Mouse (Mus musculus) thymus, postnatal 0 days (tissue): ENCODE data around the gene Mrpl30. TPM values are rescaled to one million over a fixed set of nuclear protein-coding genes. Genes with fewer than 3 reads are reported as not detected.

ENCODE experiments used
- DNase-seq: peaks from one replicate; pipeline ENCODE4 v3.0.0-alpha.2; 2015; ENCODE audit warnings: low spot score
- polyA plus RNA-seq: library from polyadenylated mRNA; unstranded; fragments of >200 nt; fragmentation: Nextera tagmentation; extraction: Ambion mirVana; gene quantifications from 2 replicates; pipeline ENCODE4 v1.2.1, GENCODE M21; 2015

Gene Mrpl30
- 318 and 335 TPM in 2 replicates for polyA plus RNA-seq

GRCm38 (mm10) chr1:37890025-37890652 is at the start of gene Mrpl30, which contains the start of gene Mitd1:
Gene Mrpl30, plus strand, starts transcription at chr1:37890477.
Gene Mitd1, minus strand, starts transcription at chr1:37890411.
- DNase-seq: peak; percentile 91

DNA sequence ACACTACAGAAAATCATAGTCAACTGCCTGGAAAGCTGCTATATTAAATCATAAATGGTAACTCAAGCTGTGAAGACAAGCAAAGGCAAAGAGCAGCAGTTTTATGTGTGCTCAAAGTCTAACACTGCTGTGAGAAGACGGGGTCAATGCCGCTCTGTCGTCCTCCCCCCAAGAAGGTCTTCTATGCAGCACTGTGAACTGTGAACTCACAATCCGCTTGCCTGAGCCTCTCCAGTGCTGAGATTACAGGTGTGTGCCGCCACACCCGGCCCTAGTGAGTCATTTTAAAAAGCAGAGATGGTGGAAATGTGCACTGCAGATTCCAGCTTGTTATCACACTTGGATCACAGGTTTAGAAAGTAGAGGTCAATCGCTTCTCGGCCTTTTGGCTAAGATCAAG is 43.4 kb upstream of the Mrpl30 start:
- no peak for DNase-seq

- DNase-seq: no peak
Observed at GRCm38 (mm10) chr1:37850696-37851095, 39.6 kb upstream of the Mrpl30 start.

GRCm38 (mm10) chr1:37864511-37865400 is 25.5 kb upstream of the Mrpl30 start:
- DNase-seq: peak; percentile 100

DNA sequence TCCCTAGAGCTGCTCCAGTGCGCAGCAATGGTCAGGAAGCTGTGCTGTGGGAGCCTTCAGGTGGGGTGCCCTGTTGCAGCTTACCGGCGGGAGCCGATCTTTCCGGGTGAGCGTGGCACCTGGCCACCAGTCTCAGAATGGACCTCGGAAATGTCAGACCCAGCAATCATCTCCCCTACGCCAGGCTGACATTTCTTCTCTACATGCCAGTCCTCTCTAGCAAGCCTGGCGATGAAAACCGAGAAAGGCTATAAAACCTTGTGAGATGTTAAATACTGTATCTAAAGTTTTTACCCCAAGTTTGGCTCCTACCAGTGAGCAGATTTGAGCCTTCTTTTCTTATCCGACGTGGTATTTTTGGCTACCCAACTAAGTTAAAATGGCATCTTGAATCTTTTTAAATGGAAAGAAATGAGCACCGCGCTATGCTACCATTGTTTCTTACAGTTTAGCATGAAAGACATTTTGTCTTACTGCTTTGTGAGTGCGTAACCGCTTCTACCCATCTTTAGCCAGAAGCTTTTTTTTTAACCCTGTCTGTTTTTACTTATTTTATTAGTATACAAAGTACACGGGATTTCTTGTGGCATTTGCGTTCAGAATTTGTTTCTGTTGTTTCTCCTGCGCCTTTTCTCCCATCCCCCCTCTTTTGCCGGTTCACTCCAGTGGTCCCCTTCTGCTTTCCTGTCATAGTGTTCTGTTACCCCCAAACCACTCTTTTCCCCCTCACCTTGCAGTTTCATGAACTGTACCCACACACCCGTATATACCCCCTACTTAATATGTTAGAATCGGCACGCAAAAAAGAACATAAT is 24.7 kb upstream of the Mrpl30 start:
- no peak for DNase-seq

DNA sequence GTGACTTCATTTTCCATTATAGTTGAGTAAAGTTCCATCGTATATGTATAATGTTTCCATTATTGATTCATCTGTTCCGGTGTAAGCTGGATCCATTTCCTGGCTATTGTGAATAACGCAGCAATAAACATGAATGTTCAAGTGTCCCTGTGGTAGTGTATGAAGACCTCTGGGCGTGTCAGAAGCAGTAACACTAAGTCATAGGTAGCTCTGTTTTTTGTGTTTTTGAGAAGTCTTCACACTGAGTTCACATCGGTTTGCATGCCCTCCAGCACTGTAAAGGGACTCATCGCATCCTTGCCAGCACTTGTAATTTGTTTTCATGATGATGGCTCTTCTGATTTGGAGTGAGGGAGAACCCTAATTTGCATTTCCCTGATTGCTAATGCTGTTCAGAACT is 24.0 kb upstream of the Mrpl30 start, which contains the start of gene Tsga10:
Tsga10 (minus strand) TSS at position 144 of the 400 bp plus-strand sequence.
- DNase-seq: no peak

DNA sequence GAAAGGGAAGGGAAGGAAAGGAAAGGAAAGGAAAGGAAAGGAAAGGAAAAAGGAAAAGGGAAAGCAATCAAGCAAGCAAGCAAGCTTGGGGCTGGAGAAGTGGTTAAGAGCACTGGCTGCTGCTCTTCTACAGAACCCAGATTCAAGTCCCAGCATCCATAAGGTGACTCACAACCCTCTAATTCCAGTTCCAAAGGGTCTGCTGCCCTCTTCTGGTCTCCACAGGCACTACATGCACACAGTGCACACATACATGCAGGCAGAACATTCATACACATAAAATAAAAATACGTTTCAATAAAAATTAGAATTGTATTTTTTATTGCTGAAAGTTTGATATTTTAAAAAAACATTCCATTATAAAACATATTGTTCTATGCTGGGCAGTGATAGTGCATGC is 23.2 kb upstream of the Mrpl30 start:
- DNase-seq: peak; percentile 52

DNA sequence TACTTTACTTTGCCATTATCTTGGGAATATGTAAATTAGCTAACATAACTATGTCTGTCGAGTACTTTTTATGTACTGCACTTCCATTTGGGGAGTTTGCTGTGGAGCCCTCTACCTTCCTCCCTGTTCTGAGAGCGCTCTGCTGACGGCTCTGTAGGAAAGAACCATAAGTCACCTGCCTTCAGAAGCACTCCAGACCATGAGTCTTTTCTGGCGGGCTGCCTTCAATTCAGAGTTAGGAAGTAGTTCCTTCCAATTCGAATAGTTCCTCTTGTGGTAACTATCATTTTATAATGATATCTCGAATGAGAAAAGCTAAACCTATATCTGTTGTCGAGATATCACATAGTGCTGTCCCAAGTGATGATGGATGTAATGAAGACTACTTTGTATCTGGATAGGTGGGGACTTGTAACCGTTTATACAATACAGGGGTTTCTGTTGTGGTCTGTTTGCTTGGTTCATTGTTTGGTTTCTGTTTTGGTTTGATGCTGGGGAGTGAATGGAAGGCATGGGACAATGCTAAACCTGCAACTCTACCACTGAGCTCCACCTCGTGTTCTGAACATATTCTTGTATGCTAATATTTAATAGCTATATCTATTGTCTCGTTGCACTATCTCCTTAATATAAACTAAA is 22.5 kb upstream of the Mrpl30 start:
- DNase-seq: no peak

GRCm38 (mm10) chr1:37868640-37869039 is 21.6 kb upstream of the Mrpl30 start:
- DNase-seq: no peak

DNA sequence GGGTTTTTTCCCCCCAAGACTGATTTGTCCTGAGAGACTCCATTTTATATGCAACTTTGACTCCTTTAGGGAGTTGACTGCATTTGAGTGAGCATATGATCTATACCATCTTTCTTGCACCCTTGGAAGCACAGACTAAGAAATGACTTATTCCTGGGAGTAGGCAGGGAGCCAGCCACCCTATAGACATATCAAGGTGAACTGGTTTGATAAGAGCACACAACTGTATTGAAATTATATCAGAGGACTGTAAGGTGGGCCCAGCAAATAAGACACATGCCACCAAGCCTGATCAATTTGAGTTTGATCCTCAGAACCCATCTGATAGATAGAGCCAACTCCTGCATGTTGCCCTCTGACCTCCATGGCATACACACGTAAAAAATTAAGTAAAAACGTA is 20.9 kb upstream of the Mrpl30 start:
- DNase-seq: no peak

GRCm38 (mm10) chr1:37871704-37872103 is 18.6 kb upstream of the Mrpl30 start, which contains the start of gene Lipt1:
Gene Lipt1, plus strand, starts transcription at chr1:37871738.
- no peak for DNase-seq

DNA sequence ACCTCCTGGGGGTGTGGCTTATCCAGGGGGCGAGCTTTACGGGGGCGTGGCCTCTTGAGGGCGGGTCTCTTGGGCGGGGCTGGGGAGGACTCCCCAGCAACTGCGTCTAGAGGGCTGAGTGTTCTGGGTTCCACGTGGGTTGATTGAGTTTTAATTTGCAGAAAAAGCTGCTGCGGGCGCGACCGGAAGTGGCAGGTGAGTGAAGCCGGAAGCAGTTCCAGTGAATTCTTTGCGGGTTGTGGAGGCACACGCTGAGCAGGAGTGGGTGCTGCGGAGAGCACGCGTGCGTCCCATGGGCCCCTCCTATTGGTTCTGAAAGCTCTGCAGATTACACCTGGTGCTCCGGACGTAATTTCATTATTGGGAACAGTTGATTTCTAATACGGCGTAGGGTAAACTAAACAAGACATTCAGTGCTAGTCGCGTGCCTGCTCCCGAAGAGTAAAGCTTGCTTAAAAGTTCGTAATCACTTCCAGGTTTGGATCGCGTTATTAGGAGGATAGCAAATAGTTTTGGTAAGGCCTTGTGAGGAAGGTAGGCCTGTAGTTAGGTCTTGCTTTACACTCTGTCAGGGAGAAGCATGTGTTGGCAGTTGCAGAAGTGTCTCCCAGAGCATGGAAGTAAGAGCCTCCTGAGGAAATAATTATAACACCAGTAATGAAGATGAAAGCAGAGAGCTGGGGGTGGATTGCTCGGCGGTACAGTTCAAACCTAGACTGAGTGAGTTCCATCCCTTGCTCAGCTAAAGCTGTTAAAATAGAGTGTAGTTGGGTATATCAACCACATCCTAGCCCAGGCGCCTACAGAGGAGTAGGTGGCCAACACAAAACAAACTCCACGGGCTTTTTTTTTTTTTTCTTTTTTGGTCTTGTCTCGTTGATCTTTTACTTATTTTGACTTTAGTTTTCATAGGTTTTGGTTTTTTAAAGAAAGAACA is 17.9 kb upstream of the Mrpl30 start:
- DNase-seq: peak; percentile 89

DNA sequence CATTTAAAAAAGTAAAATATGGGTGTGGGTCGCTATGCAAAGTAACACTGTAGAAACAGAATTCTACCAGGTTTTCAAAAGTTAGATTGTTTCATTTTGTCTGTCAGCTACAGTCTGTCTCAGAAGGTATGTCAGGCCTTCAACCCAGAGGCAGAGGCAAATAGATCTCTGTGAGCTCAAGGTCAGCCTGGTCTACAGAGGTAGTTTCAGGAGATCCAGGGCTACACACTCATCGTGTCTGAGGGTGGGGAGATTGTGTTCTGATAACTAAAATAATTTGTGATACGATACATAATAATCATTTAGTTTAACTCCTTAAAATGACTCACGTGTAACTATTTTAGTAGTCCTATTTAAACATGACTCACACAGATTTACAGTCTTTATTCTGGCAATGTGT is 17.1 kb upstream of the Mrpl30 start:
- DNase-seq: no peak

DNA sequence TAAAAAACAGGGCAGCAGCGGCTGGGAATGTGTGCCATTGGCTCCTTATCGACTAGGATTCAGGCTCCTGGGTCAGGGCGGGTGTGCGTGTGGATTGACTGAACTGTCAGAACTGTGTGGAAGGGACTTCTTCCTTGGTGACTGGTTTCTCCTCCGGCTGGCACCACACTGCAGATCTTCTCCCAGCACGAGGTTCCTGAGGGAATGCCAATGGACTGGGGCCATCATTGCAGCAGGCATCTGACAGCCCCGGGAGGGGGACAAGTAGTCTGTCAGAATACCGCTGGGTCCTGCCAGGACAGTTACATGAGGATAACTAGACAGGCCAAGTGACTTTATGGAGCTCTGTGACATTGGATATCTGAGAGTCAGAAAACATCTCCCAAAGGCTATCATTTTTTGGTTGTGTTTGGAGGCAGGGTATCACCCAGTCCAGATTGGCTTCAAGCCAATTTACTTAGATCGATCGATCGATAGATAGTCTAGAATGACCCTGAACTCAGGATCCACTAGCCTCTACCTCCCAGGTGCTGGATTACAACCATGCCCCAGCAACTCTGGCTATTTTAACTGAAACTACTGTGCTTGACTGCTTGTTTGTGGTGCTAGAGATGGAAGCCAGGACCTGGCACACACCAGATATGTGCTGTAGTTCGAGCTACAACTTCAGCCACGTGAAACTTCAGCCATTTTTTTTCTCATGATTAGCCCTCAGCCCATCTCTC is 12.4 kb upstream of the Mrpl30 start:
- no peak for DNase-seq

DNA sequence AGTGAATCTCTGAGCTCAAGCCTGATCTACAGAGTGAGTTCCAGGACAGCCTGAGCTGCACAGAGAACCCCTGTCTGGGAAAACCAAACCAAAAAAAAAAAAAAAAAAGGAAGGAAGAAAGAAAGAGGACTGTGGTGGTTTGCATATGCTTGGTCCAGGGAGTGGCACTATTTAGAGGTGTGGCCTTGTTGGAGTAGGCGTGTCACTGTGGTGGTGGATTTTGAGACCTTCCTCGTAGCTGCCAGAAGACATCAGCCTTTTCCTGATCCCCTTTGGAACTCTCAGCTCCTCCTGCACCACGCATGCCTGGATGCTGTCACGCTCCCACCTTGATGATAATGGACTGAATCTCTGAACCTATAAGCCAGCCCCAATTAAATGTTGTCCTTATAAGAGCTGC is 6.9 kb upstream of the Mrpl30 start:
- no peak for DNase-seq

DNA sequence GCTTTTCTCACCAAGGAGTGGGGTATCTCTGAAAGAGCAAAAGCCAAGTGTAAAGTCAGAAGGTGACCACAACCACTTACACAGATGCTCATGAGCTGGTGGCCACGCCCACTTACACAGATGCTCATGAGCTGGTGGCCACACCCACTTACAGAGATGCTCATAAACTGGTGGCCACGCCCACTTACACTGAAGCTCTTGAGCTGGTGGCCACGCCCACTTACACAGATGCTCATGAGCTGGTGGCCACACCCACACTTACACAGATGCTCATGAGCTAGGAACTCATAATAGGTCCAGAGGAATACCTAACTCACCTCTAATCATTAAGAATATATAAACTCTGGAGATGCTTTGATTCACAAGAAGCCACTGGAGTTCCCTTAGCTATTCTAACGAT is 5.8 kb upstream of the Mrpl30 start:
- peak; percentile 62 for DNase-seq

DNA sequence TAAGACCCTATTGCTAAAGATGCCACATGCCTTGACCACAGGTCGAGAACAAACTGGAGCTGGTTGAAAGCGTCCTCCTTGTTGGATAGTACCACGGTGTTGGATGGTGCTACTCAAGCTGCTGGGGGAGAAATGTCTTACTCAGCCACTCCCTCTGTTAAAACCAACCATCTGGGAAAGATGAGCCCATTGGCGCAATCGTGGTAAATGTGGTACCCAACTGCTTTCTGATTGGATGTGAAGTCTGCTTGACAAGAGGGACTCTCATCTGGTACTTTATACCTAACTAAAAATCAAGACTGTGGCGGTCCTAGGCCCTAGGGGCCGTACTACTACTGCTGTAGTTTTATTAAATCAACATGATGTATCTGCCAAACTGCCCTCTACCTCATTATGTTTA is 1.1 kb upstream of the Mrpl30 start:
- peak; percentile 14 for DNase-seq

- peak; percentile 22 for DNase-seq
Observed at GRCm38 (mm10) chr1:37891400-37891799, 1.1 kb downstream of the Mrpl30 start.

- no peak for DNase-seq
Observed at GRCm38 (mm10) chr1:37894606-37895005, 4.3 kb downstream of the Mrpl30 start.
